Mouse (Mus musculus) erythroid progenitor cell, adult 5-6 weeks (primary cell): ENCODE results near the gene Hepacam. TPM values are rescaled to one million over a fixed set of nuclear protein-coding genes. Genes with fewer than 3 reads are reported as not detected.

Experiments used
- ATAC-seq: replicated peaks from 2 replicates; pipeline ENCODE4 v1.8.0; 2016; ENCODE audit warnings: moderate number of reproducible peaks, mild to moderate bottlenecking, moderate TSS enrichment, inconsistent platforms; ENCODE audit not compliant: poor library complexity, low FRiP score, severe bottlenecking
- total RNA-seq, 2 experiments: library from RNA; stranded (forward) in 1 of 2; stranded (reverse) in 1 of 2; fragments of 150-400 nt in 1 of 2; fragments of 186-747, 209-891 nt in 1 of 2; gene quantifications; 2 replicates each; pipeline versions ENCODE4 v1.2.3 to v1.2.4; 2015 to 2017; ENCODE audit warnings: low replicate concordance in 2 of 2

Hepacam gene
- total RNA-seq, 2 experiments from 2014 or later = not detected

DNA sequence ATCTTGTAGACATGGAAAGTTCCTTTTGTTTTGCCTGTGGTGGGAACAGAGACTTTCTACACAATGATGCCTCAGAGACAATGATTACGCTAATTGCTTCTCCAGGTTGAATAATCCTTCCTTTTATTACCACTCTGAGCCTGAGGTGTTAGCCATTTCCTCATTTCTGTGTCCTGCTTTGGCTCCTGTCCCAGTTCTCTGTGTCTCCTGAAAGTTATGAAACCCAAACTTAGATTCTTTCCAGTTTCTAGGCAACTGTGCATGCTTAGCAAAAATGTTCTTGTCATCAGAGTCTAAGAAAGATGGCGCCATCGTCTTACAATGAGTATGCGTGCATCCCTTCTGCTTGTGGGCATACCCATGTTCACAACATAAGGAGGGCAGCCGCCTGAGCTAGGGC, 8.6 kb downstream of the Hepacam start:
- no peak for ATAC-seq

DNA sequence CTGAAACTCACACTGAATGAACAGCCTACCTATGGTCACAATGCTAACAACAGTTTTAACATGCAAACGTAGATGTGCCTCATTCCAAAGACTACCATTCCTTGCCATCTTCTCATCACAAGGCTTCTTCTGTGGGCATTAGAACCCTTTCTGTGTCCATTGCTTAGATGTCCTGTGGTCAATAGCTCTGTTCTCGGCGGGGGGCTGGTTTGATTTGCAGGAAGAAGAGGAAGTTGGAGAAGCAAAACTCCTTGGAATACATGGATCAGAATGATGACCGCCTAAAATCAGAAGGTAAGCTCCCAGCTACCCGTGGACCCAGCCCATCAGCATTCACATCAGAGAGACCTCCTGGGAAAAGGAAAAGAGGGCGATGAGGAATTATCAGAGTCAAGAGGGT, 16.0 kb downstream of the Hepacam start:
- no peak for ATAC-seq

DNA sequence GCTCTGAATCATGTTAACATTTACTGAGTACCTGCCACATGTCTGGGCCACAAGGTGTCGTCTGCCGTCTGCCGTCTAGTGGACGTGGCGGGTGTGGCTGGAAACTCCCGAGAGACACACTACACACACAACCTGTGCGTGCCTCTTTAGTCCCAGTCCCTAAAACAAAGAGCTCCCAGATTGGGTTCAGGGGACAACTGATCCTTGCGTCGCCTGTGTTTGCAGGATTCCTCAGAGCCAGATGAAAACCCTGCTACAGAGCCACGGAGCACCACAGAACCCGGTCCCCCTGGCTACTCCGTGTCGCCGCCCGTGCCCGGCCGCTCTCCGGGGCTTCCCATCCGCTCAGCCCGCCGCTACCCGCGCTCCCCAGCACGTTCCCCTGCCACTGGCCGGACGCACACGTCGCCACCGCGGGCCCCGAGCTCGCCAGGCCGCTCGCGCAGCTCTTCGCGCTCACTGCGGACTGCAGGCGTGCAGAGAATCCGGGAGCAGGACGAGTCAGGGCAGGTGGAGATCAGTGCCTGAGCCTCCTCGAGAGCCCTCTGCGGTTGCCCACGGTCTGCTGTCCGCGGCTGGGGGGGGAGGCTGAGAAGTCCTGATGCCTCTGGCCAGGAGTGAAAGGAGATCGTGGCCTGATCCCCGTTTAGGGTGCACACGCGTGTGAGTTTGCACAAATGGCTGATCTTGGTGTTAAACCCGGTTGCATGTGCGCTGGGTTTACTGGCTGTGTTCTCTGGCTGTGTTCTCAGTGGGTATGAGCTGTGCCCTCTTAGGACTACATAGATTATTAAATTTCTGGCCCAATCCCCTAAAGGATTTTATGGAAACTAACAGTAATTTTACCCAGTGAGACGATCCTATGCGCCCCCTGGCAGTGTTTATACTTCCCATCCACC, 17.4 kb downstream of the Hepacam start:
- no peak for ATAC-seq

DNA sequence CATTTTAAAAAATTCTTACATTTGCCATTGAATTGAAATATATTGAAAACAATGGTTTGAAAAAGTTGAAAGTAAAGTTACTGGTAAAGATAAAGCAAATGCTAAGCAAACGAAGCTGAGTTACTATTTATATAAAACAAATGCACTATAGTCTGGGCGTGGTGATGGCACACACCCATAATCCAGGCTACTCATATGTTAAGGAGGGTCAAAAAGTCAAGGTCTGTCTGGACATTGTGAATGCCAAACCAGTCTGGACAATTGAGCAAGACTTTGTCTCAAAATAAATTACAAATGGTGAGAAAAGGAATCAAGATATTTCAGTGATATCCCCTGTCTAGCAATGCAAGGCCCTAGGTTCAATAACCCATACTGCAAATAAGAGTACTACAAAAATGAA, 23.7 kb downstream of the Hepacam start:
- ATAC-seq = no peak

DNA sequence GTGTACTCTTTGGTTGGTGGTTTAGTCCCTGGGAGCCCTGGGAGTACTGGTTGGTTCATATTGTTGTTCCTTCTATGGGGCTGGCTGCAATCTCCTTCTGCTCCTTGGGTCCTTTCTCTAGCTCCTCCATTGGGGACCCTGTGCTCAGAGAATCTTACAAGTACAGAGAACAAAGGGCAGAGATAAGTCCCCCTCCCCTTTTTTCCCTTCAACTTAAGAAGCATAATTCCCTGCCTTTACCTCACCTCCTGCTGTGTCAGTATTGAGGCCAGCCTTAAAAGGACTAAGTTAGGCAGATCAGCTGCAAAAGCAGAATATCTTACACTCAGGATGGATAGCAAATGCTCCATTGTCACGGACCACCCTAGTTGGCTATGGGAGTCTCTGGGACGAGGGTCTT, 24.9 kb downstream of the Hepacam start:
- ATAC-seq = no peak

DNA sequence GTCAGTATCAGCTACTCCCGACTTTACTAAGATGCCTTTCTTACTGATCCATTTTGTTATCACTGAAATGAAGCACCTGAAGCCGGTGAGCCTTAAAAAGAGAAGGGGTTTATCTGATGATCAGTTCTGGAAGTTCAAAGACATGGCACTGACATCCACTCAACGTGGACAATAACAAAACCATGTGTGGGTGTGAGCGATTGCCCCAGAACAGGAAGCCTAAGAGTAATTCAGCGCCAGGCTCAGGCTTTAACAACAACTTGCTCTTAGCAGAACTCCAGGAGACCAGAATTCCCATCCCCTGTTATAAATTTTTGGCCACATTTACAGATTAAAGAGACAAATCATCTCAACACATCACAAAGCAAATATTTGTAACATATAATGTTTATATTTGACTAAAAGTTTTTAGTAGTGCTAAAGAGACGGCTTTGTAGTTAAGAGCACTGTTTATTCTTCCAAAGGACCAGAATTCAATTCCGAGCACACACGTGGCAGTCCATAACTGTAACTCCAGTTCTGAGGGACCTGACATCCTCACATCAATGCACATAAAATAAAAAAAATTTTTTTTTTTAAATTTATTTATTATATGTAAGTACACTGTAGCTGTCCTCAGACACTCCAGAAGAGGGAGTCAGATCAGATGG, 26.5 kb downstream of the Hepacam start:
- no peak for ATAC-seq

DNA sequence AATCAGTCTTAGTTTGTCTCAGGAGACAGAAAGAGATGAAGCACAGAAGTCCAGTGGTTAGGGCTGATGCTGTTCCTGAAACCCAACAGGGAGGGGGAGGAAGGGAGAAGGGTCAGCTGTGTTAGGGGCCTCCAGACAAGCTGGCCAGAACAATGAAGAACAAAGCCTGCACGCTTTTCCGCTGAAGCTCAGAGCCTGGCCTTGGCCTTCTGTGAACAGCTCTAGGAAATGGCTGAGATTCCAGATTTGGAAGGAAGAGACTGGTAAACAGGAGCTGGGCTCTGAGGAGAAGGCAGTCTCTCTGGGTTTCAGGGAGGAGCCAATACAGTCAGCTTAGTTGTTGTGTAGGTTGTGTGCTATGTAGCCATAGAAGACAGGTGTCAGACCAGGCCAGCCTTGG, 33.4 kb downstream of the Hepacam start:
- no peak for ATAC-seq

DNA sequence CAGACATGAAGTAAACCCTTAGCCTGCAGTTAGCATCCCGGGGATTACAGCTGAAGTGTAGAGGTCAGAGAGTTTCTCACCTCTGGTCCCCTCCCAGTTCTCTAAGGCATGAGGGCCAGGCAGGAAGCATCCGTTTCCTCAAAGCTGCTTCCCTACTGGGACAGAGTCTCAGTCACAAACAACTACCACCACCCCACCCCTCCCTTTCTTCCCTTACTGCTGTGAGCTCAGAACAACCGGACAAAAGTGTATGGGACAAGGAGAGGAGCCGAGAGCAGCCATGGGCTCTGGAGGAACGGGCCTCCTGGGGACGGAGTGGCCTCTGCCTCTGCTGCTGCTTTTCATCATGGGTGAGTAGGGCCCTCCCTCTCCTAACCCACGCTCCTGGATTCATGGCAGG, 34.7 kb downstream of the Hepacam start, which contains the start of gene Robo4:
Gene Robo4, plus strand, starts transcription at position 96 of the 400 bp plus-strand sequence.
- no peak for ATAC-seq

DNA sequence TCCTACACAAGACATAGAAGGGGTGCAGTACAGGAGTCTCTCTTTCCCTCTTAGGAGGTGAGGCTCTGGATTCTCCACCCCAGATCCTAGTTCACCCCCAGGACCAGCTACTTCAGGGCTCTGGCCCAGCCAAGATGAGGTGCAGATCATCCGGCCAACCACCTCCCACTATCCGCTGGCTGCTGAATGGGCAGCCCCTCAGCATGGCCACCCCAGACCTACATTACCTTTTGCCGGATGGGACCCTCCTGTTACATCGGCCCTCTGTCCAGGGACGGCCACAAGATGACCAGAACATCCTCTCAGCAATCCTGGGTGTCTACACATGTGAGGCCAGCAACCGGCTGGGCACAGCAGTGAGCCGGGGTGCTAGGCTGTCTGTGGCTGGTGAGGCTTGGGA, 35.4 kb downstream of the Hepacam start:
- ATAC-seq = no peak

DNA sequence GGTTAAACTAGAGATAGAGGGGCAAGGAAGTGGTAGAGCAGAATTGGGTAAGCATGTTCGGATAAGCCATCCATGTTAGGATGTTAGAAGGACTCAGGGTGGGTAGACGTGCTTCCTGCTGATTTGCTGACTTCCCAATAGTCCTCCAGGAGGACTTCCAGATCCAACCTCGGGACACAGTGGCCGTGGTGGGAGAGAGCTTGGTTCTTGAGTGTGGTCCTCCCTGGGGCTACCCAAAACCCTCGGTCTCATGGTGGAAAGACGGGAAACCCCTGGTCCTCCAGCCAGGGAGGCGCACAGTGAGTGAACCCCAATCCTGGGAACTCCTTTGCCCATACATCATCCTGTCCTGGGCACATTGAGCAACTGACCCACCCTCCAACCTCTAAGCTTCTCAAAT, 35.9 kb downstream of the Hepacam start:
- no peak for ATAC-seq

DNA sequence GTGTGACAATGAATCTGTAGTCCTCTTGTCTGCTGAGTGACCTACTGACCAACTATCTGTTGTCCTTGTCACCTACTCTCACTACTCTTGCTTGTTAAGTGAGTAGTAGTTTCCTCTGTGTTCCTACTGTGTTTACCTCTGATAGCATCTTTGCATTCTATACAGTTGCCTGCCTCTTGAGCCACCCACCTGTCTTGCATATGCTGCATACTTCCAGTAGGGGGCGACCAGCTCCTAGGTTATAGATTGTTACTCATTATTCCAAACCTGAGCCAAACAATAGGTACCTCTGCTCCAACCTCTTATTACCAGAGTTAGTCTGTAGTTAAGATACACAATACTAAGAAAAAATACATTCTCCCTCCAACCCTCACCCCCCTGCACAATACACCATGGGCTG, 39.2 kb downstream of the Hepacam start:
- no peak; the same call in 1 of the 2 replicates for ATAC-seq

DNA sequence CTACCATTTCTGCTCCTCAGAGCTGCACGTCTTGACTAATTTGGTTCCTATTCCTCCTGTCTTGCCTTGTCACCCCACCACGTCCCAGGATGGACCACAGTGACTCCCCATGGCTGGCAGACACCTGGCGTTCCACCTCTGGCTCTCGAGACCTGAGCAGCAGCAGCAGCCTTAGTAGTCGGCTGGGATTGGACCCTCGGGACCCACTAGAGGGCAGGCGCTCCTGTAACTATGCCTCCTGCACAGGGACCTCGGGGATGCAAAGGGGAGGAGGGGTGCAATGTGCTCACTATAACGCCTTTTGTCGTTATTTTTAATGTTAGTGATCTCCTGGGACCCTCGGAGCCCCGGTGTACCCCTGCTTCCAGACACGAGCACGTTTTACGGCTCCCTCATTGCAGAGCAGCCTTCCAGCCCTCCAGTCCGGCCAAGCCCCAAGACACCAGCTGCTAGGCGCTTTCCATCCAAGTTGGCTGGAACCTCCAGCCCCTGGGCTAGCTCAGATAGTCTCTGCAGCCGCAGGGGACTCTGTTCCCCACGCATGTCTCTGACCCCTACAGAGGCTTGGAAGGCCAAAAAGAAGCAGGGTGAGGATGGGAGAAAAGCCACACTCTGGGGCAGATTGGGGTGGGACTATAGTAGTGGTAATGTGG, 40.8 kb downstream of the Hepacam start:
- no peak for ATAC-seq

DNA sequence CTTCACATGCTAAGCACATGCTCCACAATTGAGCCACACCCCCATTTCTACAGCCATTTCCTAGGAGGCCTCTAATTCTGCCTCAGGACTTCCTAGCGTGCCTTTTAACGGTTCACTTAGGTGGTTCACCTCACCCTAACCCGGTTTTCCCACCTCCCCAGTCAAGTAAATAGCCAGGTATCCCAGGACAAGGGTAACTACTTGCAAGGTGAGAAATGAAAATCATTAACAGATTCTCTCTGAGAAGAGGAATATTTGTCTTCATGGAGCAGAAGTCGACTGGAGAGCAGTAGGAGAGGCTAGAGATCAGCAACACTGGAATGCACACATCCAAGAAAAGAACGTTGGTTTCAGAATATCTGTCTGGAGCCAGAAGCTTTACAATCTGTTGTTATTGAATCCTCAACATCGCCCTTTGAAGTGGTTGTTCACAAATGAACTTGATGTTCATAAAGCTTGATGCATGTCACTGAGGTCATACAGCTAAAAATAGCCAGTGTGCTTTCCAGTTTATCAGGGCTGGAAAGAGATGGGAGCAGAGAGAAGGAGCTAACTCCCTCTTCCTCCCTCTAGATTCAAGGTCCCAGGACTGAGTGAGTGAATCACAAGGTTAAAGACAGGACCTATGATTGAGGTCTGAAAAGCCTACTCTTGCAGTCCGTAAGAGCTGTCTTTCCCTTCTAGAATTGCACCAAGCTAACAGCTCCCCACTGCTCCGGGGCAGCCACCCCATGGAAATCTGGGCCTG, 42.7 kb downstream of the Hepacam start:
- ATAC-seq = no peak

DNA sequence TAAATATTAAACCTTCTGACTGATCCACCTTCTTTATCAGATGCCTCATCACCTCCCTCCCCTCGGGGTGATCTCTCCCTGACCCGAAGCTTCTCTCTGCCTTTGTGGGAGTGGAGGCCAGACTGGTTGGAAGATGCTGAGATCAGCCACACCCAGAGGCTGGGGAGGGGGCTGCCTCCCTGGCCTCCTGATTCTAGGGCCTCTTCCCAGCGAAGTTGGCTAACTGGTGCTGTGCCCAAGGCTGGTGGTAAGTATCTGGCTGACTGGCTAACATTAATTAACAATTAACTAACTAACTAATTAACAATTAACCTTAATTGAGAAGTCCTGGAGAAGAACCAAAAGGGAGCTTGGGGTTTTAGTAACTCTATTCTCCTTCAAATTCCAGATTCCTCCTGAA, 45.8 kb downstream of the Hepacam start:
- no peak for ATAC-seq

DNA sequence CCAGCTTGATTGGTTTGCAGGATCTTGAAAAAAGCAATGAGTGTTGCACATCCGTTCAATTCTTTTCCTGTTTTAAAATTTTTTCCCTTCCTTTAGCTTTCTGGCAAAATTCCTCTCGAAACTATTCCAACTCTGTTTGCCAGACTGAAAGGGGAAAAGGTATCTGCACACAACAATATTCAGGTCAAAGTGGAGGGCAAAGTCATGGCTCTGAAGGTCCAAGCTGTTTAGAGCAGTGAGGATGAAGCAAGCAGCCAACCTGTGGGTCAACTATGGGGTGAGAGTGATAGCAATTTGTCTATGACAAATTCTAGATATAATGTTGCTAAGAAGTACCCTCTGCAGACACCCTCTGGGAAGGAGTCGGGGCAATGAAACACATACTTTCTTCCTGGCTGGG, 47.5 kb downstream of the Hepacam start:
- ATAC-seq = no peak

DNA sequence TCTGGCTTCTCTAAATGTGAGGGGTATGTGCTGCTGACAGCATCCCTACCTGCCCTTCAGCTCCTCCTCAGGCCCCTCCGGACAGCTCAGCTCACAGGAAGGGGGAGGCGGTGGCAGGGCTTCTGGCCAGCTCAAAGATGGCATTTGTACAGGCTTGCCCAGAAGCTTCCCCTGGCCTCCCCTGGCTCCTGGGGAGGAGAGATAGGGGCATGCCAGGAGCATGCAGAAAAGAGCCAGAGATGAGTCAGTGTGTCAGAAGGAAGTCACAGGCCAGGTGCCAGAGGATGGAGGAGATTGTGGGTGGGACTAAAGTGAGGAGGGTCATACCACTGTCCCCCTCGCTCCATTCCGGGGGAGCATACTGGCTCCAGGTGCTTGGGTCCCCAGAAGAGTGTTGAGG, 51.6 kb downstream of the Hepacam start:
- ATAC-seq = no peak

DNA sequence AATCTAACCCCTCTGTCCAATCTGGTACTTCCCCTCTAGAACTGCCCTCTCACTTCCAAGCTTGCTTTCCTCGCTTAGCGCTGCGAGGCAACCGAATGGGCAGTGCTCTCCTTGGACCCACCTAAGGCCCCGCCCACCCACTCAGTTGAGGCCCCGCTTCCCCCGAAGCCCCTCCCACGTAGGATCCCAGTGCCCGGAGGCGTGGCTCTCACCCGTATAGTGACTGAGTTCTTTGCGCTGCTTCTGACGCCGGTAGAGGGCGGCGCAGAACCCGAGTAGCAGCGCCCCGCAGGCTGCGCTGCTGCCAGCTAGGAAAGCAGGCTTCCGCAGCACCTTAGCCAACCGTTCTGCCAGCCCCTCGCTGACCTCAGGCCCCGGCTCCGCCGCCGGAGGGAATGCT, 53.5 kb downstream of the Hepacam start:
- 0 out of 2 replicates have a peak, but pooled peaks have one; percentile 30 for ATAC-seq

DNA sequence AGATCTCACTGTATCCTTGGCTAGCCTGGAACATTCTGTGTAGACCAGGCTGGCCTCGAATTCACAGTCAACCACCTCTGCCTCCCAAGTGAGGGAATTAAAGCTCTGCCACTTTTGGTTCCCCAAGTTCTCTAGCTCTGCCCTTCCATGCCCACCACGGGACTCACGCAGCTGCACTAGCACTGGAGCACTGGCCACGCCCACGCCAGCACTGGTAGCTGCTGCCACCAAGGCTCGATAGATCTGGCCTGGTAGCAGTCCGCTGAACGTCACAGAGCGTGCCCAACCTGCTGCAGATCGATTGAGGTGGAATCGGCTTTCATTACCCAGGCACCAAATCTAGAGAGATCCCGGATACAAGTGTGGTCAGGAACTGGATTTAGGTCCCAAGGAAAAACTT, 54.1 kb downstream of the Hepacam start:
- ATAC-seq = no peak

DNA sequence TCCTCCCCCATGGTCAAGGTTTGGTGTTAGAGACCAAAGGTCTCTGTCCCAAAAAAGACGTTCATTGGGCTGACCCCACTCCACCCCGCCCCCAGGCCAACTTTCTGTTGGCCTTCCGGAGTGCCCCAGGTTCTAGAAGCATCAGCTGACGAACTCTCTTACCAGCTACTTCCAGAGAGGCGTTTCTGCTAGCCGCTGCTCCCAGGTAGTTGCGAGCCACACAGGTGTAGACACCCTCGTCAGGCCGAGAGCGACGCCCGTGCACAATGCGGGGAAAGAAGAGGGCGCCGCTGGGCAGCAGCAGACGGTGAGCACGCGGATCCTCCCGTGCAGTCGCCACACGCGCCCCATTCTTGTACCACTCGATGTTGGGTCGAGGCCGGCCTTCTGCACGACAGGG, 62.2 kb downstream of the Hepacam start:
- ATAC-seq = no peak

DNA sequence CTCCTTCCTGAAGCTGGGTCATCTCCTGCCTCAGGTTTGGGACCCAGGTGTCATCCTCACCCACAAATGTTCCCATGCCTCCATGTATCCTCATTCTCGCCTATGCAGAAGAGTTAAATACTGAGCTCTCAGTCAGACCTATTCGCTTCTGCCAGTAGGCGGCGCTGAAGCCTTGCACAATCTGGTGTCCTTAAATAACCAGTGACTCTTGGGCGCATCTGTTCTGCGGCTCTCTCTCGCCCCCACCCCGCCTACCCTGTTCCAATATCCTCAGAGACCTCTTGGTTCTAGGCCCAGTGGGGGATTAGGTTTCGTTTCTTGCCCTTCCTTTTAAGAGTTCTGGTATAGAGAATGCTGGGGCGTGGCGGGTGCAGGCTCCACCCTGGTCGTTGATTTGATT, 63.4 kb downstream of the Hepacam start:
- no peak for ATAC-seq
